Mouse (Mus musculus) midbrain, postnatal 0 days (tissue): ENCODE measurements around the gene Efcab8. TPM values are rescaled to one million over a fixed set of nuclear protein-coding genes. Genes with fewer than 3 reads are reported as not detected.

ENCODE experiments used
- ATAC-seq: fragments of 200-750 bp; cut with Nextera tagmentation; 2 replicates; pipeline ENCODE4 v1.8.0; 2017; ENCODE audit warnings: moderate number of reproducible peaks, mild to moderate bottlenecking, moderate TSS enrichment, moderate library complexity; ENCODE audit not compliant: low FRiP score
- DNase-seq: peaks from one replicate; pipeline ENCODE4 v3.0.0-alpha.2; 2015; ENCODE audit warnings: low spot score
- H3K27ac ChIP-seq: fragments of 300-500 bp; sonication (generic); 2 replicates; pipeline ENCODE4 v1.5.1; 2014; ENCODE audit warnings: low read depth, mild to moderate bottlenecking, low read length, mixed read lengths
- H3K27me3 ChIP-seq: fragments of 300-500 bp; sonication (generic); 2 replicates; pipeline ENCODE4 v1.6.1; 2014; ENCODE audit warnings: low read length, control low read depth, mixed read lengths; ENCODE audit not compliant: insufficient read depth
- H3K36me3 ChIP-seq: fragments of 300-500 bp; sonication (generic); 2 replicates; pipeline ENCODE4 v1.6.1; 2014; ENCODE audit warnings: low read length, control low read depth, mixed read lengths; ENCODE audit not compliant: insufficient read depth
- H3K4me1 ChIP-seq: fragments of 300-500 bp; sonication (generic); 2 replicates; pipeline ENCODE4 v1.6.1; 2014; ENCODE audit warnings: mild to moderate bottlenecking, control low read depth, antibody characterized with exemption, low read length, mixed read lengths; ENCODE audit not compliant: insufficient read depth
- H3K4me2 ChIP-seq: fragments of 300-500 bp; sonication (generic); 2 replicates; pipeline ENCODE4 v1.6.1; 2014; ENCODE audit warnings: low read depth, mild to moderate bottlenecking, low read length, mixed read lengths; ENCODE audit not compliant: poor library complexity, severe bottlenecking
- H3K4me3 ChIP-seq: fragments of 300-500 bp; sonication (generic); 2 replicates; pipeline ENCODE4 v1.5.1; 2014; ENCODE audit warnings: low read depth, mild to moderate bottlenecking, low read length, moderate library complexity
- H3K9ac ChIP-seq: fragments of 300-500 bp; sonication (generic); replicated peaks from 2 replicates; pipeline ENCODE4 v1.6.1; 2014; ENCODE audit warnings: mild to moderate bottlenecking, low read length, moderate library complexity, mixed read lengths; ENCODE audit not compliant: poor library complexity, severe bottlenecking
- H3K9me3 ChIP-seq: fragments of 300-500 bp; sonication (generic); 2 replicates; pipeline ENCODE4 v1.6.1; 2016; ENCODE audit warnings: low read length, control low read depth
- CTCF ChIP-seq: IDR thresholded peaks from 2 replicates; pipeline ENCODE4 v1.5.1; 2016; ENCODE audit warnings: antibody characterized with exemption, mild to moderate bottlenecking
- WGBS: fragments of 180-500 bp; shearing (Covaris S2); extraction: QIAGEN DNeasy Blood & Tissue Kit; methylation state at CpG from one replicate; pipeline ENCODE4 v1.1.7; 2014; 5-methylcytosine and 5-hydroxymethylcytosine counted together
- polyA plus RNA-seq: library from polyadenylated mRNA; unstranded; fragments of >200 nt; fragmentation: Nextera tagmentation; extraction: Ambion mirVana; gene quantifications from 2 replicates; pipeline ENCODE4 v1.2.1, GENCODE M21; 2015
- total RNA-seq: library from RNA; depleted of rRNA; stranded (reverse); fragments of >200 nt; gene quantifications from 2 replicates; pipeline ENCODE4 v1.2.3, GENCODE M21; 2014

The Efcab8 gene
- total and polyA plus RNA-seq, 2 experiments from 2014 or later: not detected

GRCm38 (mm10) chr2:153851030-153851360 is 71.3 kb downstream of the Efcab8 start:
- no peak for ATAC-seq
- peak; percentile 51 for TF ChIP-seq CTCF
- peak; percentile 44 for DNase-seq
- H3K9me3 ChIP-seq: no peaks in the 10 kb centered on the region
- 57% methylated on average over 4 of the region's 4 CpGs for WGBS
- H3K4me3 ChIP-seq: no peak overlapping the region
- no peaks in the 10 kb centered on the region for H3K36me3 ChIP-seq
- no peak overlapping the region for H3K4me2 ChIP-seq
- no peaks in the 10 kb centered on the region for H3K4me1 ChIP-seq
- H3K9ac ChIP-seq: no peak overlapping the region
- H3K27ac ChIP-seq: no peak overlapping the region
- H3K27me3 ChIP-seq: no peaks in the 10 kb centered on the region

GRCm38 (mm10) chr2:153853544-153853943 is 73.8 kb downstream of the Efcab8 start:
- ATAC-seq (no peak), DNase-seq (no peak)
- no peaks in the 10 kb centered on the region for H3K27me3 ChIP-seq
- TF ChIP-seq CTCF: no peak
- no peak overlapping the region for H3K9ac ChIP-seq
- no peaks in the 10 kb centered on the region for H3K4me1 ChIP-seq
- H3K4me2 ChIP-seq: no peak overlapping the region
- H3K36me3 ChIP-seq: no peaks in the 10 kb centered on the region
- H3K9me3 ChIP-seq: no peaks in the 10 kb centered on the region
- H3K27ac ChIP-seq: no peak overlapping the region
- 0% methylated on average over 4 of the region's 5 CpGs for WGBS
- no peak overlapping the region for H3K4me3 ChIP-seq

- 72% methylated on average over 2 of the region's 2 CpGs for WGBS
- DNase-seq: no peak
- no peak for ATAC-seq
Observed at GRCm38 (mm10) chr2:153859581-153859980, 79.8 kb downstream of the Efcab8 start.

GRCm38 (mm10) chr2:153860315-153860714 is 80.6 kb downstream of the Efcab8 start:
- H3K9ac ChIP-seq: no peak overlapping the region
- H3K4me3 ChIP-seq: no peak overlapping the region
- DNase-seq: no peak
- no peaks in the 10 kb centered on the region for H3K27me3 ChIP-seq
- no peak overlapping the region for H3K27ac ChIP-seq
- H3K36me3 ChIP-seq: no peaks in the 10 kb centered on the region
- H3K4me1 ChIP-seq: no peaks in the 10 kb centered on the region
- TF ChIP-seq CTCF: no peak
- WGBS: 92% methylated on average over 11 of the region's 11 CpGs
- no peak for ATAC-seq
- no peaks in the 10 kb centered on the region for H3K9me3 ChIP-seq
- H3K4me2 ChIP-seq: no peak overlapping the region

More at GRCm38 (mm10) chr2:153859581-153859980, 79.8 kb downstream of the Efcab8 start:
- Histone ChIP-seq H3K36me3 (no peaks in the 10 kb centered on the region), H3K27ac (no peak overlapping the region), H3K4me2 (no peak overlapping the region), H3K4me1 (no peaks in the 10 kb centered on the region), H3K9me3 (no peaks in the 10 kb centered on the region), H3K27me3 (no peaks in the 10 kb centered on the region), H3K9ac (no peak overlapping the region), H3K4me3 (no peak overlapping the region)
- TF ChIP-seq CTCF: no peak

- Histone ChIP-seq H3K27ac (no peak overlapping the region), H3K4me2 (no peak overlapping the region), H3K4me1 (no peaks in the 10 kb centered on the region), H3K36me3 (no peaks in the 10 kb centered on the region), H3K4me3 (no peak overlapping the region), H3K9ac (no peak overlapping the region), H3K9me3 (no peaks in the 10 kb centered on the region), H3K27me3 (no peaks in the 10 kb centered on the region)
- WGBS: 74% methylated on average over 3 of the region's 3 CpGs
- TF ChIP-seq CTCF: no peak
- DNase-seq (no peak), ATAC-seq (no peak)
Observed at GRCm38 (mm10) chr2:153860715-153861114, 81.0 kb downstream of the Efcab8 start.

GRCm38 (mm10) chr2:153861960-153862359 is 82.2 kb downstream of the Efcab8 start:
- DNase-seq (no peak), ATAC-seq (no peak)
- Histone ChIP-seq H3K27me3 (no peaks in the 10 kb centered on the region), H3K9me3 (no peaks in the 10 kb centered on the region), H3K4me1 (no peaks in the 10 kb centered on the region), H3K36me3 (no peaks in the 10 kb centered on the region), H3K27ac (no peak overlapping the region), H3K4me2 (no peak overlapping the region), H3K4me3 (no peak overlapping the region), H3K9ac (no peak overlapping the region)
- WGBS: 54% methylated on average over 3 of the region's 3 CpGs
- no peak for TF ChIP-seq CTCF

GRCm38 (mm10) chr2:153870984-153871383 is 91.3 kb downstream of the Efcab8 start, which contains the start of gene Sun5:
Gene Sun5, minus strand, starts transcription at chr2:153871084.
- H3K4me2 ChIP-seq: no peak within 1 kb of the TSS
- H3K4me1 ChIP-seq: no peaks in the 10 kb centered on the region
- H3K27me3 ChIP-seq: no peaks in the 10 kb centered on the region
- no peaks in the 10 kb centered on the region for H3K36me3 ChIP-seq
- no peak within 1 kb of the TSS for H3K27ac ChIP-seq
- ATAC-seq (no peak), DNase-seq (no peak)
- no peak within 1 kb of the TSS for H3K4me3 ChIP-seq
- WGBS: 92% methylated on average over 4 of the region's 4 CpGs
- no peak for TF ChIP-seq CTCF
- H3K9ac ChIP-seq: no peak within 1 kb of the TSS
- H3K9me3 ChIP-seq: no peaks in the 10 kb centered on the region
